Mouse (Mus musculus) stomach, postnatal 0 days (tissue): ENCODE data around the gene Col19a1.

Experiments used
- CTCF ChIP-seq: IDR thresholded peaks from 2 replicates; pipeline ENCODE4 v1.5.1; 2016; ENCODE audit warnings: antibody characterized with exemption, low read depth, mild to moderate bottlenecking, moderate library complexity
- EP300 ChIP-seq: optimal IDR thresholded peaks from 2 replicates; pipeline ENCODE3; 2016; ENCODE audit warnings: antibody characterized with exemption

DNA sequence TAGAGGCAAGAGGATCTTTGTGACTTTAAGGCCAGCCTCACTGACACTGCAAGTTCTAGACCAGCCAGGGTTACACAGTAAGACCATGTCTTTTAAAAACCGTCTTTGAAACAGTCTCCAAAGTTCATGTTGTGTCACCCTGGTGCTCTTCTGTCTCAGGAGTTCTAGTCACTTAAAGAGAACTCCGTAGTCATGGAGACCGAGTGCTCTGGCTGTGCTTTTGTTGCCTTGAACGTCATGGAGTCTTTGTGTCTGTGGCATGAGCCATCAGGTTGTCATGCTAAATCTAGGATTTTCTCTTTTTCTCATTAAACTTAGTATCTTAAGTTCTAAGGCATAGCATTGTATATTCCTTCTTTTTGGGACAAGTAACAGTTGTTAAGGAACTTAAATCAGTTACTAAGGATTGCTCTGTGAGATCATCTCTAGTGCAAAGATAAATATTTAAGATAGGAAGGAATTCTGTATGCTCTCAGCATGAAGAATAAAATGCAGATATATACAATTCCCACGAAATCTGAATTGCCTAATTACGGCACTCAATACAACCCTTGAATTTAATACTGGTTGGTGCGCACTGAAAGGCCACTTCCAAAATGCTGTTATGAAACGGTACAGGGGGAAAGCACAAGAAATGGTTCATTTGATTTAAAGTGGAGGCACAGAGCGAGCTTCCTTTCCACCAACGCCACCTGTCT, 134.6 kb downstream of the Col19a1 start:
- TF ChIP-seq CTCF (no peak), EP300 (no peak)
